Mouse (Mus musculus) mature B cell (primary cell): Measurements from ENCODE around the gene Cyld.

Experiments used
- in situ Hi-C: fragments of 300-500 bp; cut with MboI; formaldehyde crosslinking; loops from 2 replicates; pipeline ENCODE4 v1.14.3; 2019

Gene Cyld

DNA sequence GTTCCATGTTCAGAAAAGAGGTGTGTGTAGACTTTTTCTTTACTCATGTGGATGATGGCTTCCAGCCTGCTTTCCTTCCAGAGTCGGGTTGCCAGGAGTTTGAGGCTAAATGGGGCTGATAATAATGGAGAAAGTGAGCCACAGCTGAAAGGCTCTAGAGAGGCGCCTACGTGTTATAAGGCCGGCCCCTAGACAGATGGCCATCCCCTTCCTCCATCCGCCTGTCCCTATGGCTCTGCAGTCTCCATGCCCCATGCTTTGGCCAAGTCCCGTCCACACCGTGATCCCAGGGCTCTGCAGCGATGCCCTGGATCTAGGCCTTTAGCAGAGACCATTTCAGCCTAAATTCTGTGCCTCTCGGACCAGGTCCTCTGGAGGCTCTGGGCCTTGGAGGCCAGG is 96.5 kb downstream of the Cyld start:
- in situ Hi-C loops, result no loop called here

DNA sequence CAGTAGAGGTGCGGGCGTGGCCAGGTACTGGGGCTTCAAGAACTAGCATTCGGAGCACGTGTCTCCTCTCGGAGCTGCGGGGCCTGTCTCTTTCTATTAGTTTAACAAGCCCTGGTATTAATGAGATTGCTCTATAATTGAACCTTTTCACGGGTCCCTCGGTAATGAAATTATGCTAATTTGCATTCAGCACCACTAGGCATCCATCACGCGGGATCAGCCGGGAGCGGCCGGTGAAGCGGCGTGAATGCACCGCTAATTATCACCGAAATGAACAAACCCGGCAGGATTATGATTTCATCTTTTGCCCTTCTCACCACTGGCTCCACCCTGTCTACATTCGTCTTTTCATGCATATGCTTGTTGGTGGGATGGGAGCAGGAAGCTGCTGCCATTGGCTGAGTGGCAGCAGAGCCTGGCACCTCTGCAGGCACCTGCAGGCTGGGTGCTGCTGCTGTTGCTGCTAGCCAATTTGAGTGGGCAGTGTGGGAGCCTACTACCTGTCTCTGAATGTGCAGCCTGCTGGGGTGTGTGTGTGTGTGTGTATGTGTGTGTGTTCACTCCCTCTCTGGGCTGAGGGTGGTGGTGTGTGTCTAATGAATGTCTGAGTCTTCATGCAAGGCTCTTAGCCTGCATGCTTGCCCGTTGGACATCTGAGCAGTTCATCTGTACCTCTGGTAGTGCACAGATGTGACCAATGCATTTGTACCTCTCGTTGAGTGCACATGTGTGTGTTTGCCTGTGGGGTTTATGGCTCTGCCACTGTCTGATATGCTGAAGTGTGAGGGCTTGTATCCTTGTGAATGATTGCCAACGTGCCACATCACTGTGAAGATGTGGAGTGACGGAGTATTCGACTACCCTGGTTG is 97.2 kb downstream of the Cyld start:
- in situ Hi-C loops, result no loop called here

DNA sequence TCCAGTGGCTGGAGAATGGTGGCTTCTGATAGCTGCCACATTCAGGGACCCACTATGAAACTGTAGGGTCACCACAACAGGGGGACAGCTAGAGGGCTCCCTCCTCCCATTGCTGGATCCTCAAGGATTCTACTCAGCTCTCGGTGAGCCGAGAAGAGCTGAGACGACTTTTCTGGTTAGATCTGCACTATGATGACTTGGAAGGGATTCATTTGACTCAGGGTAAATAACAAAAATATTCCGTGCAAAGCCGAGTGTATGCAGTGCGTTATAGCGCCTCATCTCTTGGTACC is 97.7 kb downstream of the Cyld start:
- in situ Hi-C loops, result no loop called here

DNA sequence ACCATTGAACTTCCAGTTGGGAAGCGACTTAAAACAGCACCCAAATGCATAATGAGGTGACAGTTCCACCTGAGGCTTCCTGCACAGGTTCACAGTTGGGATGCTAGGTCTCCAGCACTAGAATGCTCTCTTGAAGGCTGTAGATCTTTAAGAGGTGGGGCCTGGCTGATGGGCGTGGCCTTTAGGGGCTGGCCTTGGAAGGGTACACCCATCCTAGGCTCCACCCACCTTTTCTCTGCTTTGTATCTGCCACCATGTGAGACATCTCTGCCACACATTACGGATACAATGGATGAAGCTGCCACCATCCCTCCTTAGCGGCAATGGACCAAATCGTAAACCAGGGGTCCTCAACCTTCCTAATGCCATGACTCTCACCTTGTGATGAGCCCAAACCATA is 99.1 kb downstream of the Cyld start:
- in situ Hi-C loops, result no loop called here

DNA sequence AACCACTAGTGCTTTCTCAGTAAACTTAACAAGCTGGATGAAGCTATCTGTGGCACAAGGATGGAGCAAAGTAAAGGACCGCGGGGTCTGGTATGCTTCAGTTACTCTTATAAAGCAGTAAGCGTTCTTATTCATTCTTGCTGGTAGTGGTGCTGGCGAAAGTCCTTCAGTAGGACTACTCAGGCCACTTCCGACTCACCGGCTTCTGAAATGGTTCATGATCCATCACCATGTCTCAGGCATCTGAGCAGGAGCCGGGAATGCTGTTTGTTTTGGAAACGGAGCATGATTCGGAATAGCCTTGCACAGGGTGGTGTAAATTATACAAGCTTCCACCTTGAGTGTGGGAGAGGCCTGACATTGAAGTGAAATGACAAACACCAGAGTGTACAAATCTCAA is 99.8 kb downstream of the Cyld start:
- in situ Hi-C loops, result no loop called here
